Mouse (Mus musculus) brain, adult 2 months (tissue): Measurements from ENCODE around the gene Sh3pxd2a.

Source experiments
- DNase-seq: peaks from one replicate; pipeline ENCODE4 v3.0.0; 2011; ENCODE audit warnings: low read depth, low spot score

Sh3pxd2a gene

DNA sequence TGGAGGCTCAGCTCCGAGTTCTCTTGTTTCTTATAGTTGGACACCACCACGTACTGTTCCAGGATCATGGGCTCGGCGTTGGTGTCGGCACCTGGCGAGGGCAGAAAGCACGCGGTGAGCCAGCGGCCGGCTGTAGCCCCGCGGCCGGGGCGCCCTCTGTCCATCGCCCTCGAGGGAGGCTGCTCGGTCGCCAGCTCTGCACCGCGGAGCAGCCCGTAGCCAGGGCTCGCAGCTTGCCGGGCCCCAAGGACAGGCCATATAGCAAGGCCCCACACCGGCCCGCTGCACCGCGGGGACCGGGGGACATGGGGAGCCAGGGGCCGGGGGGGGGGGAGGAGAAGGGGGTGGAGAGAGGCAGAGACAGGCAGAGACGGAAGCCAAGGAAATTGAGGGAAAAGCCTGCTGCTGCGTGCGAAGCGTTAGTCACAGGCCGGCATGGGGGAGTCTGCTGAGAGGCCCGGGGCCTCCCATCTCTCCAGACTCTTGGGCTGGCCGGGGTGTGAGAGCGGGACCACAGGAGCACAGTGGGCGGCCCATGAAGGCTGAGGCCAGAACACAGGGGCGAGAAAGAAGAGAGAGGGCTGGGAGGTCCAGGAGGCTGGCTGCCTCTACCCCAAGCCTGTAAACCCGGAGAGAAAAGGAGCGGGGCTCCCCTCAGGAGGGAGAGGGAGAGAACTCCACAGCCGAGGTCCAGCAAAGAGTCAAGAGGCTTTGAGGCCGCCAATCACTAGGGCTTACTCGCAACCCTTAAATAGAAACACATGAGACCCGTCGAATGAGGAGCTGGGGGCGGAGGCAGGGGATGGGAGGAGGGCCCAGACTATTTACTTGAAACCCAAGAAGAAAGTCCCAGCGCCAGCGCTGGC is 149.9 kb downstream of the Sh3pxd2a start:
- peak; percentile 64 for DNase-seq

DNA sequence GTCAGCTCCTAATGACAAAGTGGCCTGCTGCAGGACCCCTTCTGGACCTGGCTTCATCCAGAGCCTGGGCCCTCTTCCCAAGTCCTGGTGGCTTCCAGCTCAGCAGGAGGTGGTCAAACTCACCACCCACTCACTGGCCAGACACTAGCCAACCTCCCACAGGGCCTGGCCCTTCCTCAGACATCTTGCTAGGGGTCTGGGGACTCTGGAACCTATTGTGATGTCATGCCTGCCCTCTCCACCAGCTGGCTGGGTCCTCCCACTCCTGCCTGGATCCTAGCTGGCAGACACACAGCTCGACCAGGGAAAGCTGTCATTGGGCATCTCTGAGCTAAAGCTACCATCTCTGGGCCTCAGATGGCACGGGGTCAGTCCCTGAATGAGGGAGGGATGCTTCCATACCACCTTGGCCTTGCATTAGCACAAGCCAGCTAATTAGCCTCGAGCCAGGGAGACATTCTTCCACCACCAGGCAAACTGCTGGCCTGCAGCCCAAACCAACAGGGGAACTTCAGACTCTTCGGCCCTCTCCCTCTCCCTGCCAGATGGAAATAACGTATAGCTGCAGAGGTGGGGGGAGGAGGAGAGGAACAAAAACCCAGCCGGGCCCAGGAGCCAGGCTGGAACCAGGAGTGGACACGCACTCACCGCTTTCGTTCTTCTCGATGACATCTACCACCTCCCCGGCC is 150.7 kb downstream of the Sh3pxd2a start:
- DNase-seq = peak; percentile 72

DNA sequence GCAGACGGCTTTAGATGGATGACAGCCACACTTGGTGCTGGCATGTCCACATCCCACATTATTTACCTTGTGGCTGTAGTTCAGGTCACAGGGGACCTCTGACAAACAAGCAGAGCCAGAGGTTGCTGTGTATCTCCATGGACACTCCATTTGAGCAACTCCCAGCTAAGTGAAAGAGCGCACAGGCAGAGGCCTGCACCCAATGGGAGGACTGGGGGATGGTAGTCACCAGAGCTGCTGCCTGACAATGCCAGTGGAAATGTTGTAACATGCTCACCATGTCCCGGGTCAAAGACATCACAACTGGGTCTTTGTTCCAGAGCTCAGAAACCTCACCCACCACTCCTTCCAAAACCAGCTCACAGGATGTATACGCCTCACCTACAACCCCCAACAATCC is 153.0 kb downstream of the Sh3pxd2a start:
- no peak for DNase-seq

DNA sequence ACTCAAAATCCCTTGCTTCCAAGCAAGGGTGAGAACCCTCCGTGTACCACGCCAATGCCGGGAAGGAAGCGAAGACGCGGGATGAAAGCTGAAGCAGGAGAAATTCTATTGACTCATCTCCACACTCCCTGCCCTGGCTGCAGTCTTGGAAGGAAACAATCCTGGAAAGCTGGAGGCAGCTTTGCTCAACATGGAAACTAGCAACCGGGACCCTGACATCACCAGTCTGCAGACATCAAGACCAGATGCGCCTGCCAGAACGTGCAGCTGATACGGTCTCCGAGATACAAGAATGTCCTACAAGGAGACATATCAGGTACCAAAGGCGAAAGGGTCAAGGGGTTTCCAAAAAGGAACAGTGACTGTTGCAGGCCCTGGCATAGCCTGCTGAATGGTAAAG is 154.4 kb downstream of the Sh3pxd2a start:
- no peak for DNase-seq

DNA sequence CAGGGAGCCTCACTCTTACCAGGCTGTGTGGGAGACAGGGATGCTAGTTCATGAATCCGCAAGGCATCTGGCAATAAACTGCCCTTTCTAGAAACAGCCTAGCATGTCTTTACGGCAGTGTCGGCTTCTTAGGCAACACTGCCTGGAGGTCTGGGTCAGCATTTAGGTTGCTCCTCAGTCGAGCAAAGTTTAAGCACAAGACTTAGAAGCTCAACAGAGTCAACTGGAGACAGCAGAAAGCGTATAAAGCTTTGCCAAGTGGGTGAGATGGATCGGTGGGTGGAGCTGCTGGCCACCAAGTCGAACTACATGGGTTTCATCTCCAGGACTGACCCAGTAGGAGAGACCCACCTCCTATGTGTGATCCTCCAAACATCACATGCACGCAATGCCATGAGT is 157.3 kb downstream of the Sh3pxd2a start:
- no peak for DNase-seq

DNA sequence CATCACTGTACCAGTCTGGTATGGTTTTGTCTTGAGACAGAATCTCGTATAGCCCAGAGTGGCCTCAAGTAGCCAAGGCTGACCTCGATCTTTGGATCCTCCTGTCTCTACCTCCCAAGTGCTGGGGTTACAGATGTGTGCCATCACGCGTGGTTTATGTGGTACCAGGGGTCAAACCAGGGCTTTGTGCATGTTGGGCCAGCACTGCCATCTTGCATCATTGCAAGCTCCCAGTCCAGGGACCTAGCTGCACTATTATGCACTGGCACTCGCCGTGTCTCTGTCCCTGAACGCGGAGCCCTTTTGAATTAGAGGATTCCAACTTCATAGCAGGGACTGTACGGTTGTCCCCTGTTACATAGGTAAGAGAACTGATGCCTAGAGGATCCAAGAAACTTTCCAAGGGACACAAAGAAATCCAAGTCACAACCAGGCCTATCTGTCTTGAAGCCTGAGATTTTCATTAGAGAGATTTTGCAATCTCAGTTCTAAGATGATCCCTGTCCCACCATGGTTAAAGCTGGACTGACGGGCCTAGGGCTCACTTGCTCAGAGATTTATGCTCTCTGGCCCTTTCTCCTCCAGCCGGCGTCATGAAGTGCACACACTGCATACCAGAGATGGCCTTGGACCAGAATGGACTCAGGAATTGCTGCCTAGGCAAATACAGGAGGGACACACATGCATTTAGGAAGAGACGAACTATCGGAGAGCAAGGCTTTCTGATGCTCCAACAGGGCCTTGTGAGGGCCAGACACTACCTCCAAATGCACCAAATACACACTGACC is 157.9 kb downstream of the Sh3pxd2a start:
- no peak for DNase-seq

DNA sequence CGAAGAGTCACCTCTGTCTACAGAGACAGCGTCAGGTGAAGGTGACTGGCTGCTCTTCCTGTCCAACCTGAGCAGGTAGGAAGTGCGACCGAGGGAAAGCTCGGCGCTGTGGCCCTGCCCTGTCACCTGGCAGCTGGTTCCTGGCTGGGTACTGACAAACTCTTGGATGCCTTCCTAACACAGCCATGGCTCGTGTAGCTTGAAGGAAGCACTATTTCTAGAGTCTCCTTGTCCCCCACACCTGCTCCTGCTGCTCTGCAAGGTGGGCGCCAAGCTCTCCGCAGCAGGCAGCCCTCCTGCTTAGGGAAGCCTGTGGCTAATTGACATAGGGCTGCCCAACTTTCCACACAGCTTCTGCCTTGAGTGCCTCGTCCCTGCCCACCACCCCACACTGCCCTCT is 158.8 kb downstream of the Sh3pxd2a start:
- DNase-seq = peak; percentile 71

DNA sequence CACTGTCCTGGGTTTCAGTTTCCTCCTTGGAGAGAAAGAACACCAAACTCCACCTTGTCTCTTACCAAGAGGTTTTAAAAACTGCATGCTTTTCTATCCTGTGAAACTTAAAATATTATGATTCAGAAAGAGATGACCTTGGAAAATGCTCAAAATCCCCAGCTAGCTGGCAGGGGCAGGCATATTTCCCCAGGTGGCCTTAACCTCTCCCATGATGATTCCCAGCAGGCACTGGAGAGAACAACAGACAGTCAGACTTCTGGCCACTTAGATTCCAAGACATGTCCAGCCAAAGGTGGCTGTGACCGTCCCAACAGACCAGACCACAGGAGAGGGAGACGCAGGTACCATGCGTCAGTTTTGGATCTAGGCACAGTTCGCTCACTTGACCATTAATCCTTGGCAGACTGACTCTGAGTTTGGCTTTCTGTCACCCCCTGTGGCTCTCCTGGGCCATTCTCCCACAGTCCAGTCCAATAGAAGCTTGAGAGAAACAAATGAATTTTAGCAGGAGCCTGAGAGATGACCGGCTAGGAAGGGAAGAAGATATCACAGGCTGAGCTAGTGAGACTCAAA is 159.9 kb downstream of the Sh3pxd2a start:
- peak; percentile 79 for DNase-seq

DNA sequence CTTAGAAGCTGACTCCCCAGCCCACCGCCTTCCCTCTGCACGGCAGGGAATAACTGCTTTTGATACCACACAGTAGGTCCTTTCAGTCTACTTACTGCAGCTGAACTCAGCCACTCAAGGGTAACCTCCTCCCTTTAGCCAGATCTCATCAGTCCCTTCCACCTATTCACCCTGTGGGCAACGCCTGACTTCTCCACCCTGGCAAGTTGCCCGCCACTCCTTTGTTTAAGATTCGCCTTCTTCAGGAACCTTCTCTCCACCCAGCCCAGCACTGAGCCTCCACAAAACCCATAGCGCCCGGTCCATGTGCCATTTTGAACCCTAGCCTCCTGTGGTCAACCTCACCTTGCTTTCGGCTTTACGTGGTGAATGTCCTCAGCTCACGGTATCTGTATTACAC is 161.1 kb downstream of the Sh3pxd2a start:
- no peak for DNase-seq

DNA sequence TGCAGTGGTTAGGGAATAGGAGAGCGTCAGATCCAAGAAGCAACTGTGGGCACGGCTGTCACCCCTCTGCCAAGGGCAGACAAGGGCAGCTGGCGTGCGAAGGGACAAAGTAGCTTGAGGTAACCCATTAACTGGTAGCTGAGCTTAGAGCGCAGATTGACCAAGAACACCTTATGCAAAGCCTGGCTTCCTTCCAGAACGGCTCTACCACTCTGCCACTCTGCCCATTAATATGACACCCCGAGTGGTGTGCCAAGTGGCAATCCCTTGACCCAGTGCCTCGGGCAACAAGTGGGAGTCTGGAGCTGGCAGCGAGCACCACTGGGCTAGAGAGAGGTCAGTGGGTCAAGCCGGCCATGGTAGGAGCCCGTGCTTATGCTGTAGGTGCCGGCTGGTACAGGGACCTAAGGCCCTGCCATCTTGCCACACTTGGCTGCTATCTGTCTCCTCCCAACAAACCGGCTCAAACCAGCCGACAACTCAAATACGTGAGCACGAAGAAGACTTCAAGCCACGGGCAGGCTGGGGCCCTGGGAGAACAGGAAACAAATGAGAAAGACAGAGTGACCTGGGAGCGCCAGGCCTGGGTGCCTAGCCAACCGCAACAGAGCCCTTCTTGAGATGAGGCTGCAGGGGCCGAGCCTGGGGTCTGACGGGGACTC is 161.9 kb downstream of the Sh3pxd2a start:
- DNase-seq = no peak

DNA sequence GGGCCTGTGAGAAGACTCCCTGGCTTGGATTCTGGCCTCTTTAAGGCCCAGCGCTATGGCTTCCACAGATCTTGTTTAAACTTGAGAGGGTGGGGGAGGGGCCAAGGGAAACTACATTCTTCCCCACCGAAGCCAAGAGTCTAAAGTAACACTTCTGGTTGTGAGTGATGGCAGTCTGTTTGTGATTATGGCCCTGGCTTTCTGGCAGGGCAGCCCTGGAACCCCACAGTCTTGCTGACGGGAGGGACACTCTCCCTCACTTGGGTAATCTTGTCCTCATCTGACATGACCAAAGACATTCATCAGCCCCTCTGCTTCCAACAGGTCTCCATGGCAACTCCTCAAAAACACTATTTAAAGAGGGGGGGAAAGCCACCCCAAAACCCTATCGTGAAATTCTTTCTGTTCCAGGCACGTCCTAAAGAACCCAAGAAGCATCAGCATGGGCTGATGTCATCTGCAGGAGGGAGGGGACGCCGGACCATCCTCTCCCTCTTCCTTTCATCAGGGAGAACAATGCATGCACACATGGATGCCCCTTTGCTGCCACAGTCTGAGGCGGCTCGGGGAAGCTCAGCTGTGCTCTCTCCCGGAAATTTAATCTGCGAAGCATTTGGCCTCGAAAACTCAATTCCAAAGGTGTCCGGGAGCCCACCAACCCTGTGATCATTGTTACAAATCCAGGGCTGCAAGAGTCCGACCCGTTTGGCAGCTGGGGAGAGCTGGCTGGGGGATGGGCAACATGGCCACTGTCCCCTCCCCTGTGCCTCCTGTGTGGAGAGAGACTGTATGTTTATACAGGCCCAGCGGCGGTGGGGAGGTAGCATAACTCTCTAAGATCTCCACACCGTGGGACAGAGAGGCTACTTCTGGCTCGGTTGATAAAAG is 162.7 kb downstream of the Sh3pxd2a start:
- peak; percentile 56 for DNase-seq

DNA sequence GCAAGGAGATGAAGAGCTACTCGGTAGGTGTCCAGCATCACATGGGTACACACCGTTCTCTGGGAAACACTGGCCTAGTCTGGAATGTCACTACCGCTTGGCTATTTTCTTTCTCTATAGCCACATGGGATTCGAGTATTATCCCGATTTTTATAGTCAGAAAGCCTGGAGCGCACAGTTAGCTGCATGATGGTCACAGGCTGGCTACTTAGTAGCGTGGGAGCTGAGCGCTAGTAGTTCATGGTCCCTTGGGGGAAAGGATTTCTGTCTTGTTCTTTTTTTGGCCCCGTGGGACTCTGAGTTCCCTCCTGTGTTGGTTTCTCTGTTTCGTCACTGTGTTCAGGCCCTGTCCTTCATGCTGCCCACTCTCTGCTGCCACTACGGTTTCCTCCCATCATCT is 166.1 kb downstream of the Sh3pxd2a start:
- no peak for DNase-seq

DNA sequence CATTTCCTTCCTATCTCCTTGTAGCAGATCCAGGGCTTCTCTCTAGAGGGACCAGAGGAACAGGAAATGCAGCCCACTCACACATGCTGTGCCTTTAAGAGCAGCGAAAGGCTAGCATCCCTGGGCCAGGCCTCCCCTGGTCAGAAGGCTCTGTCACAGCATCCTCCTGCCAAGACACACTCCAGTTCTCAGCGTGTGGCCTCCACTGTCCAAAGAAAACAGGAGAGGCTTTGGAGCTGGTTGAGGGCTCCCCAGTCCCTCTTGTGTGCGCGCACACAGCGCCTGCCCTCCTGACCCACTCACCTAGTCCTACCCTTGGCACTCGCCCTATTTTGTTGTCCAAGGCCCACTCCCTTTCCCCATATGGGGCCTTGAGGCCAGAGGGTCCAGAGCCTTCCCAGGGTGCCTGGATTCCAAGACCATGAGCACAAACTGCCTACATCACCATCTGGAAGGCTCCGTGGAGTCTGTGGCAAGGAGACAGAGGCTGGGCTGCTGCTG is 171.7 kb downstream of the Sh3pxd2a start:
- peak; percentile 88 for DNase-seq

DNA sequence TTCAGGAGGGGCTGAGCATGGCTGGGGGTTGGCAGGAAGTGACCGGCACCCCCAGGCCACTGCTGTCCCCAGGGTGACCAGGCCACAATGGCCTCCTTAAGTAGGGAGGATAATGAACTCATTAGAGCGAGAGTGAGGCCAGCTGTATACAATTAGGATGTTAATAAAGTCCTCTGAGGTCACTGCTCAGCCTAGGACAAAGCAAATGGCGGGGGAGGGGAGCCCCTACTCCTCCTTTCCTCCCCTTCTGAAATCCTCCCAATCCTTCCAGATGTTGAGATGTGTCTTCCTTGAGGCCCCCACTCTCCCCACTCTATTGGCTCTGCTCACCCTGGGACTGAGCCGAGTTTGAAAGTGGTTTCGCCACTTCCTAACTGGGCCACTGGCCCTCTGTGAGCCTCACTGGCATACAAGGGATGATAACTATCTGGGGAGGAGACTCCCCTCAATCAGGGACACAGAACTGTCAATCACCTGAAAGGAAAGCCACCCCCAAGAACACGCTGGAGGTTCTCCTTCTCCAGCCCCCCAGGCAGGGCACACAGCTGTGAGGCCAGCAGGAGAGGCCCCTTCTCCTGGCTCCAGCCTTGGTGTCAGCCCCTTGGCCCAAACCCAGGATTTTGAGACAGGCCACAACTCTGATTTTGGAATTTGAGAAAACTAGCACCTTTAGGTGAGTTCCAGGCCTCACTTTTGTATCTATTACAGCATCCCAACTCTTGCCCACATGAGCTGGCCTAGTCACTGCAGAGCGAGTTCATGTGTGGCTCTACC is 172.7 kb downstream of the Sh3pxd2a start:
- DNase-seq = no peak

DNA sequence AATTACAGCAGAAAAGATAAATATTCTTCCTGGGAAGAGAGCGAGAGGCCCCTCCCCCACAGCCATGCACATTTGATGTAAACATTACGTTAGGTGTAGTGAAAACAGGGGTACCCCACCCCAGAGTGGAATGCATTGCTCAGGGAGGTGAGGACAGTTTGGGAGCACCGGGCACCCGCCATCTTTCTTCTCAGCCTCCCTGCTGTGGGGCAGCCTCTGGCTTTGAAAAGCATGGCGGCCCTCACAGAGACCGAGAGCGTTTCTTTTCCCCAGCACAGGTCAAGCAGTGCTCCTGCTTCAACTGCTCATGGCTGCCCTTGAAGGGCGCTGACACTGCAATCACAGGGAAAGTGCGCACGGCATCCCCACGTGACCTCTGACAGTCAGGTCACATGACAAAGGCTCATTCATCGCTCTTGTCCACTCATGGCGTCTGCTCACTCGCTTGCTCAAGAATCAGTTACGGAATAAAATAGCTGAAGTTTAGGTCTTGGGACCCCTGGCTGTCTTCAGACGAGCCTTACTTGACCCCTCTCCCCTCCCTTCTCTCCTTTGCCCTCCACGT is 177.2 kb downstream of the Sh3pxd2a start:
- no peak for DNase-seq

DNA sequence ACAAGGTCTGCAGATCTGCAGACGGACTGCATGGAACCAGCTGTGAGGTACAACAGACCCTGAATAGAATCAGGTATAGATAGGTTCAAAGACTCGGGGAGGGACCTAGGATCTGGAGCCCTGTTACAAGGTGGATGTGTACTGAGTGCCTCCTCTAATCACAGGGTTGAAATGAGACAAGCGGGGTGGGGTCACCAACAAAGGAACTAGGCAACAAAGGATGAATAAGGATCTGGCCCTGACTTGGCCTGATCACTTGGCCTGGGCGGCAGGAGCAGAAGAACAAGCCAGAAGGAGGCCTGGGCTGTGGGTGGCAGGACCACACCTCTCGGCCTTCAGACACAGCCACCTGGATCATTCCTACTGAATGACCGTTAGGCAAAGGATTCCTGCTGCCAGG is 178.6 kb downstream of the Sh3pxd2a start:
- no peak for DNase-seq

DNA sequence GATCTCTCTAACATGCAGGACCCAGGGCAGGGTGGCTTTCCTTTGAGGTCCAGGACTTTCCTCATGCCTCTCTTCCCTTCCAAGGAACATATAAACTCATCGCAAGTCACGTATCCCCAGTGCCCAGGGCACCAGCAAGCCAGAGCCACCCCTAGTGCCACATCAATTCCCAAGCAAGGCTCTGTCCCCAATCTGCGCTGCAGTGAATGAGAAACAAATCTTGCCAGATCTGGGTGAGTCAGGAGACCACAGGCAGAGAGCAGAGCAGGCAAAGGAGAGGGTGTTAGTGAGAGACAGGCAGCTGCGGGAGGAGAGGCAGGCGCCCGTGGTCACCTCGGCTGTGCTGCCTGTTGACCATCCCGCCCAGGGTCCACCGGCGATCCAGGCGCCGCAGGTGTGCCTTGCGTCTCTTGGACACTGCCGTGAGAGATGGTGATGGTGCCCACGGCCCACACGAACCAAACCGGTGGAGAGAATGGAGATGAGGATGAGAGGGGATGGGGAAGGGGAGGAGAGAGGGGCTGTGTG is 181.4 kb downstream of the Sh3pxd2a start:
- peak; percentile 60 for DNase-seq

DNA sequence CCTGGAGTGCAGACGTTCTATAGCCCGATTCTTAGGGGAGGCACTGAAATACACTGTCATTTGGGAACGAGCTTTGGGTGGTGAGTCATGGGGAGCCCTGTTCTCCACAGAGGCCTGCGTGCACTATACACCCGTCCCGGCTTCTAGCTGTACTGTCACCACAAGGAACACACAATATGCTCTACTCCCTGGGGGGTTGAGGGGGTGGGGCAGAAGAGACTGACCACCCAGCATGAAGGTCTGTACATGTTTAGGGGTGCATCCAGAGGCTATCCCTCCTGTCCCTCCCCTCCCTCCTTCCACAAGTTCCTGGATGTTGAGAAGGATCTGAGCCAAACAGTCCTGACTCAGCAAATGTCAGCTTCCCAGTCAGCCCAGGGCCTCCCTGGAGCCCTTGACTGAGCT is 182.1 kb downstream of the Sh3pxd2a start:
- peak; percentile 69 for DNase-seq

DNA sequence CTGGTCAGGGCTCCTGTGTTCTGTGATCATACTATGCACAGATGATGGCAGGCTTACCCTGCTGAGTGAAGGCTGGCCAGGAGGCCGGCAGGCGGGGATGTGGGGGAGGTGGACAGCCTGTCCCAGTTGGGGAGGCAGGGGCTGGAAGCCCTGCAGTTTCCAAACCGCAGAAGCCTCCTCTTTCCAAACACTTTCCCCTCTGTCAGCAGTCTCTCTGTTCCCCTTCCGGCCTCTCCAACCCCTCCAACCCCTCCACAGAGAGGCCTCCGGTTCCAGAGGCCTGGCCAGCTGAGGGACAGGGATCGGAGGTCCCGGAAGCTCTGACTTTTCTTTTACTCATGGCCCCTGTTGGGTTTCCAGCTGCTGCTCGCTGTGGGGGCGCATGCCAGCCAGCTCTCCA is 183.3 kb downstream of the Sh3pxd2a start:
- peak; percentile 49 for DNase-seq
